Mouse (Mus musculus) layer of hippocampus, postnatal 25 days (tissue): ENCODE data around the gene Mecom. TPM values are rescaled to one million over a fixed set of nuclear protein-coding genes. Genes with fewer than 3 reads are reported as not detected.

Source experiments
- DNase-seq, 2 experiments: peaks; one replicate each; pipeline ENCODE4 v3.0.0; 2022; ENCODE audit warnings: mixed read lengths in 2 of 2, low spot score in 1 of 2; ENCODE audit errors: extremely low spot score in 1 of 2
- total RNA-seq, 2 experiments: library from RNA; stranded (reverse); gene quantifications; 2 replicates each; pipeline ENCODE4 v1.2.3; 2021

Mecom gene
- total RNA-seq, 2 experiments from 2014 or later, result 2.8 to 3.9 TPM

GRCm38 (mm10) chr3:30080827-30081226 is 467.0 kb downstream of the Mecom start:
- DNase-seq, result peak in 1 of 2 experiments; percentile 7

- DNase-seq, result no peak
Measured at GRCm38 (mm10) chr3:30076522-30076921, 471.3 kb downstream of the Mecom start.

- DNase-seq, result no peak
Measured at GRCm38 (mm10) chr3:30071271-30071670, 476.5 kb downstream of the Mecom start.

- no peak for DNase-seq
Measured at GRCm38 (mm10) chr3:30066519-30066918, 481.3 kb downstream of the Mecom start.

DNA sequence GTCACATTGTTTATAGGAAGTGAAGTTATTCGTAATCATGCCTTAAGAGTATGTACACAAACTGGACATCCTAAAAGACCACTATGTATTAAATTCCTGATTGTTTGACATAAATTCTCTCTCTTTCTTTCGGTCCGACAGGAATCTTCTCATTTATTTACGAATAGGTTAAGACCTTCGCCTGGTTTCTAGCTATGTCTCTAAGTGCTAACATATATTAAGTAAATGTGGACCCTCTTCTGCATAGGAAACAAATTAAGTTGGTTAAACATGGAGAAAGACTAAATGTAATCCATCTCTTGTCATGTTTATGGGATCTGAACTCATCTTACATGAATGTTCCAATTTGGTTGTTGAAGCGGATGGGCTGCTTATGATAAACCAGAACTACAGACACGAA is 487.8 kb downstream of the Mecom start:
- no peak for DNase-seq

DNA sequence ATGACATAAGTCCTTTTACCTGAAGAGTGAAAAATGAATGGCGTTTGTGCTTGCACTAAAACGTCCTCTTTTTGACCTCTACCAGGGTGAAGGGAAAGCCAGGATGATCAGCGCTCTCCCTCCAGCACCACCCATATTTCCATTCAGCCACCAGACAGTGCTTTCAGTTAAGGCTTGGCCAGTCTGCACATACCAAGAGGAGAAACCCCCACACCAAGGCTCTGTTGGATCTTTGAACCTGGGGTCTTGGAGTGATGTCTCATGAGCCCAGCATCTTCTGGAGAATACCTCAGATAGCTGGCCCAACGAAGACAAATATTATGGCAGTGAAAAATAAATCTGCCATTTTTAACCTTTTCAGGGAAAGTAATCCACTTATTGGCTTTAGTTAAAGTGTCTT is 488.2 kb downstream of the Mecom start:
- DNase-seq, result no peak

- DNase-seq, result no peak
Measured at GRCm38 (mm10) chr3:30051287-30051686, 496.5 kb downstream of the Mecom start.

- no peak for DNase-seq
Measured at GRCm38 (mm10) chr3:30050795-30051194, 497.0 kb downstream of the Mecom start.

DNA sequence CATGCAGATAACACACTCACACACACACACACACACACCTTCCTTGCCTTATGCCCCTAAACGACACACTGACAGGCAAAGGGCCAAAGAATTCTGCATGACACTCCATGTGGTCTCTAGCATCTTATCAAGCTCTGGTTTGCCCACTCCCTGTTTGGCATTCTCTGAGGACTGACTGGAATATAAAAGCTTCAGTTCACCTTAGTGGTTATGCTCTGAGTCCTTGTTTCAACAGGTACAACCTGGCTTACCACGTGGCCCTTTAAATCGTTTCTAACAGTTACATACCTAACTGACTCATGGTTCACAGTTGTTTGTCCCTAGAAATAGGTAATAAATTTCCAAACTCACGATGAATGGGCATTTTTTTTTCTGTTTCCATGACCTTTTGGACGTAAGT is 499.0 kb downstream of the Mecom start:
- no peak for DNase-seq

DNA sequence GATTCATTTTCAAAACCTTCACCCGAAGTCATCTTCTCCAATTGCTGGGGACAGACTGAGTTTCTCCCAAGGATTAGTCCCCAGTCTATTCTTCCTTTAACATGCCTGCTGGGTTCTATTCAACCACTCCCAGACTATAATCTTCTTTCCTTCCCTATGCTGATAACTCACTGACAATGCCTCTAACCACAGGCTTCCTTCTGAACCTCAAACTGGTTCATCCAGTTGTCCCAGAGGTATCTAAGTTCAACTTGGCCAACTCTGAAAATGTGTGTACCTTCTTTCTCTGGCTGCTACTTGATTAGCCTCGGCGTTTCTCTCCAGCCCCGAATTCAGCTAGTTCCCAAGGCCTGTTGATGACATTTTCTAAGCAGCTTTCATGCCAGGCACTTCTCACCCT is 499.7 kb downstream of the Mecom start:
- no peak for DNase-seq

DNA sequence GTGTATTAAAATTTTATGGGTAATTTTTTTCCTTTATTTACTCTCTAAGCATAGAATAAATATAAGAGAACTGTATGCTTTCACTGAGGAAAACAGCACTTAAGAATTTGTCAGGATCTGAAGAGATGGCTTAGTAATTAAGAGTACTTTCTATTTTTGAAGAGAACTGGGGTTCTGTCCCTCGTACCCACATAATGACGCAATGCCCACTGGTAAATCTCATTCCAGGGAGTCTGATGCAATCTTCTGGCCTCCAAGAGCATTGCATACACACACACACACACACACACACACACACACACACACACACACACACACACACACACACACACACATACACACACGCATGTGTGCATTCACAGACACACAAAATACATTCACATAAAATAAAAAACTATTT is 504.3 kb downstream of the Mecom start:
- DNase-seq, result no peak

DNA sequence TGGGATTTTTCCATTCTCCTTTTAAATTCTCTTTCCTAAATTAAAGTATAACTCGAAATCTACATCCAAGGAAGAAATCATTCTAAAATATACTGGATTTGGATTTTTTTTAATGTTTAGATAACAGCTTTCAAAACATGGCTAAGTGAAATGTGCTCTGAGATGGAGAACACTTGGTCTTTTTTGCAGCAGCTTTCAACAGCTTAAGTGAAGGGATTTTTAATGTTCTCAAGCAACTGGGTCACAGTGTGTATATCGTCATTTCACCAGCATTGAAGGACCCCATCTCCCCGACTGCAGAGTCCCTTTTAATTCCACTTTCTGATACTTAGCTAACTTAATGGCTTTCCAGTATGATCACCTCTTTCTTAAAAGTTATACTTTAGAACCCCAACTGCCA is 509.3 kb downstream of the Mecom start:
- DNase-seq, result no peak

- DNase-seq, result no peak
Measured at GRCm38 (mm10) chr3:30019961-30020360, 527.8 kb downstream of the Mecom start.

GRCm38 (mm10) chr3:30019411-30019810 is 528.4 kb downstream of the Mecom start:
- DNase-seq, result no peak

GRCm38 (mm10) chr3:30018202-30018601 is 529.6 kb downstream of the Mecom start:
- DNase-seq, result no peak

DNA sequence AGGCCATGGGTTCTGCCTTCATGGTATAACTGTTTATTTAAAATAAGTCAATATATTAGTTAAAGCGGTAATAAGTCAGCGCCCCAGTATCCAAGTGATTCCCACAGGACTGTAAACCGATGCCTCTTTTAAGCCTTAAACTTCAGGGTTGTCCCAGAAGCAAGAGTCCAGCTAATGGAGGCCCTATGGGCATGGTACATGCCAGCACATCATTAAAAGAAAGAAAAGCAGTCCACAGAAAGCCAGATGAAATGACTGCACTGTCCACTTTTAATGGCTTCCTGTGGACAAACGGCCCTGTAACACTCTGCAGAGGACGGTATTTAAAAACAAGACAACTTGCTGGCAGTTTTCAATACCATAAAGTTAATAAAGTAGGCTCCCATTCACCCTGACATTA is 531.0 kb downstream of the Mecom start:
- DNase-seq, result no peak

DNA sequence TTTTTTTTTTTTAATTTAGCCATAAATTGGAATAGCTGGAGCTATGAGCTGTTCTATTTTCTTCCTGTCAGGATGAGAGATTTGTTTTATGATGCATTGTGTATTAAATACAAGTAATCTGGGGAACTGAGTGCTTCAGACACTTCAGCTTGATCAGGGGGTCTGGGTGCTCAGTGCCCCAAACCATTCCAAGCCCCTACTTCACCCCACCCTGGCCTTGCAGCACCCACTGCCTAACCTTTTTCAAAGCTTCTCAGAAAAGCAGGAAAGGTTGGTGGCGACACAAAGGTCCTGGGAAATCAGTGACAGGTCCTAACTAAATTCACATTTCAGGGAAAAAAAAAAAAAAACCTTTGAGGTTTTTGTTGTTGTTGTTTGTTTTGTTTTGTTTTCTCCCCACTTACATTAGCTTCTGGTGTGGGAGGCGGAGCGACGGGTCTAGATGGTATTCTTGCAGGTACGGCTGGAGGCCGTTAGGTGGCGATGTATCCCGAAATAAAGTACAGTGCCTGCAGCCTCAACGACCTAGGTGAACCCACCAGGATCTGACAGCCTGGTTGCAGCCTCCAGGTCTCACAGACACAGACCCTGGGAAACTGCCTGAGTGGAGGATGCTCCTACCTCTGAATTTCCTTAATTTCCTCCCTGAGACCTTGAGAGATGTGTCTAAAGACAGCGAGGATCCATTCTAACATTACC is 532.7 kb downstream of the Mecom start:
- peak; percentile 28 to 63 for DNase-seq

GRCm38 (mm10) chr3:30014279-30014678 is 533.5 kb downstream of the Mecom start:
- no peak for DNase-seq

DNA sequence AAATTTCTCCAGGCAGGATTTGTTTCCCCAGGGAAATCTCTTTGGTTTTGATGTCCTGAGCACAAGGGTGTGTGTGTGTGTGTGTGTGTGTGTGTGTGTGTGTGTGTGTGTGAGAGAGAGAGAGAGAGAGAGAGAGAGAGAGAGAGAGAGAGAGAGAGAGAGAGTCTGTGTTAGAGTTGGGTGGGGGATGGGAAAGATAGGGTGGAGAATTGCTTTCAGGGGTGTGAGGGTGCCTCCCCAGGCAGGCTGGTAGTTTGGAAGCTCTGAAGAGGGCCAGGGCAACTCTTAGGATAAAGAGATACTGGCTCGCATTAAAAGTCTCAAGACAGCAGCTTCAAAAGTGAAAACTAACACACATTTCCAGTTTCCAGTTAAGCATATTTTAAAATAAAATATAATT is 534.4 kb downstream of the Mecom start:
- no peak for DNase-seq

DNA sequence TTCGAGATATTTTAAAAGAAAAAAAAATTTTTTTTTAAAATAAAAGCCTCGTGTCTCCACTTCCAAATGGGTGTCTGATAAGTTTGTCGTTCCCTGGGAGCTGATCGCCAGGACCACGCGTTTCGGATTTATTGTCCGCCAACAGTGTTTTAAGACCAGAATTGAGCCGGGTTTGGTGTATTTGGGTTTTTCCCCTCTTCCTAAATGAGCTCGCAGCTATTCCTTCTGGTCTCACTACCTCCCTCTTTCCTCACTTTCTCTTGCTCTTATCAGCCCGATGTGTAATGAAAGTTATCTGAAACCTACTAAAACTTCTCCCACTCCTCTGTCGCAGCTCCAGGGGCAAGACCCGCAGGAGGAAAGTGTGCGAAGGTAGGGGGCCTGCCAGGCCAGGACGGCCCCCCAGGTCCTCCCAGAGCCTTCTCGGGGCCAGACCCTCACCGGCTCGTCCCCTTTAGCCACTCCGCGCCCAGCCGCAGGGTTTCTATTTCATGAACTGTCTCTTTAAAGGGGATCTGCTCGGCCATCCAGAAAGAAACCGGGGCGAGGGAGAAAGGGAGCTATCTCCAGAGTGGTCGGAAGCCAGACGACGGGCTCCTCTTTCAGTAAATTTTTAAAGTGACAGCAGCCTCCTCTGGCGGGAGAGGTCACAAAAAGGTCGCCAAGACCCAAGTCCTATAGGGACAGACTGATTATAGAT is 535.0 kb downstream of the Mecom start:
- no peak for DNase-seq

- no peak for DNase-seq
Measured at GRCm38 (mm10) chr3:30012150-30012549, 535.7 kb downstream of the Mecom start.

DNA sequence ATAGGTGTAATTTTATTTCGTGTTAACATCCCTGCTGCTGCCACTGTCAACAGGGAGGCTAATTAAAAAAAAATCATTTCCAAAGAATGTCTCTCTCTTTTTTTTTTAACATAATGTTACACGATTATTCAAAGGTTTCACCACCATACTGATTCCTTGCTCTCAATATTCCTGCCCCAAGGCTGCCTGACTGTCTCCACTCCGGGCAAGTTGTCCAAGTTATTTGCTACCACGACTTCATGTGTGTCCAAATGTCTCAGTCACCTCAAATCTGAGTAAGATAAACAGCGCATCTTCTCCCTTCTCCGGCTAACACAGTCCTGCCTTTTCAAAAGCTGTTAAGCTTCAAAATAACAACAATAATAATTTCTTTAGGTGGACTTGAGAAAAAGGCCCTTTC is 536.1 kb downstream of the Mecom start:
- DNase-seq, result no peak
